Mouse (Mus musculus): ENCODE data around the gene Cers5. TPM values are rescaled to one million over a fixed set of nuclear protein-coding genes. Genes with fewer than 3 reads are reported as not detected.

Cers5 gene
- polyA plus RNA-seq, 1 experiment, result not detected

DNA sequence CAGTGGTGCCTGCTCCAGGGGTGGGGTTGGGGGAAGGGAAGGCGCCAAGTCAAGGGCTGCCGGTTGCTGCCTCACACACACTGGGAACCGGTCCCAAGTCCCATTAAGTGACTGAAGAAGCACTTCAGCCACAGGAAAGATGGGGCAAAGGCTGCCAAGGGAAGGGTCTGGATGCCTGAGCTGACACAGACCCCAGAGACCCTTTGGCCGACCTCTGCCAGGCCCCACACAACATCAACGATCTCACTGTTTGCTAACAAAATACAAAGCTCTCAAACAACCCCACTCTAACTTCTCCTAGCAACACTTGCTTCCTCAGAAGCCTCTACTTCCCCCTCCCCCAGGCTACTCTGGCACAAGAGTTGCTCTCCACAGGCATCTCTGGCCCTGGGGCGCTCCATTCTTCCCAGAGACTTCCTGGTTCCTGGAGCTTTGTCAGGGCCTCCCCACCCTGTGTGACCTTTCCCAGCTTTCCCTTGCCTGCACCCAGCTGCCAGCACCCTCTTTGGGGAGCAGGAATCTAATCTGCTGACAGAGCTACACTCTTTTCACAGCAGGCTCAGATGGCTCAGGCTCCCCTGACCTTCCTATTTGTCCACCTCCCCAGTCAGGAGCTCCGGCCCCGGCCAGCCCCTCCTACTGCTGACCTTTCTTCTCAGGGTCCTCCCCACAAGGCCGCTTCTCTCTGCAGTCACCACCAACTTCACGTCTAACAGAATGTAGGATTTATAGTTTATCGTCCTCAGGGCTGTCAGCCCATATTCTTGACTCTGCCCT is 49.0 kb downstream of the Cers5 start:
- Histone ChIP-seq H3K4me1 (ENCODE audit: control insufficient read depth, insufficient read depth, low read length) (peaks cover 44% of the 10 kb centered on the region), H3K4me3 (ENCODE audit: insufficient read depth, low read depth, low read length) (no peak overlapping the region), H3K27ac (ENCODE audit: insufficient read depth, low read depth, low read length) (peak overlapping the region; percentile 98)
- TF ChIP-seq CTCF (IDR thresholded peaks at IDR 0.05; ENCODE audit: insufficient read depth, low read depth, low read length) (no peak), POLR2A (IDR thresholded peaks at IDR 0.05; ENCODE audit: insufficient read depth, low read depth, low read length) (no peak)
- 12% methylated on average over 11 of the region's 11 CpGs for WGBS

DNA sequence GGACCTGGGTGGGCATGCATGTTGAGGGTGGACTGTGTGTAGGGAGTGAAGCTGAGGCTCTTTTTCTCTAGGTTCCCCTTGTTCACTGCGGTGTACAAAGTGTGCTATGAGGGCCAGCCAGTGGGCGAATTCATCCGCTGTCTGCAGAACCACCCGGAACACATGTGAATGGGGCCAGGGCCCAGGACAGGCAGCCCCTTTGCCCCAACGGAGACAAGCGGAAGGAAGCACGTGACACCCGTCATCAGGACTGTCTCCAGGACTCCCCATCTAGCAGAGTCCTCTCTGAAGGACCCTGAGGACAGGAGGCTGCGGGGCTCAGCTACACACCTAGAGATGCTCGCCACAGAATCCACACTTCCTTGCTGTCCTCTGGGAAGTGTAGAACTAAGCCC is 49.6 kb downstream of the Cers5 start:
- peaks cover 50% of the 10 kb centered on the region for H3K4me1 ChIP-seq (ENCODE audit: control insufficient read depth, insufficient read depth, low read length)
- H3K4me3 ChIP-seq (ENCODE audit: insufficient read depth, low read depth, low read length), result no peak overlapping the region
- peak overlapping the region; percentile 98 for H3K27ac ChIP-seq (ENCODE audit: insufficient read depth, low read depth, low read length)
- 51% methylated on average over 10 of the region's 10 CpGs for WGBS
- TF ChIP-seq POLR2A (IDR thresholded peaks at IDR 0.05; ENCODE audit: insufficient read depth, low read depth, low read length) (no peak), CTCF (IDR thresholded peaks at IDR 0.05; ENCODE audit: insufficient read depth, low read depth, low read length) (no peak)

- TF ChIP-seq CTCF (IDR thresholded peaks at IDR 0.05; ENCODE audit: insufficient read depth, low read depth, low read length) (no peak), POLR2A (IDR thresholded peaks at IDR 0.05; ENCODE audit: insufficient read depth, low read depth, low read length) (no peak)
- 84% methylated on average over 25 of the region's 25 CpGs for WGBS
- no peak overlapping the region for H3K27ac ChIP-seq (ENCODE audit: insufficient read depth, low read depth, low read length)
- peaks cover 56% of the 10 kb centered on the region for H3K4me1 ChIP-seq (ENCODE audit: control insufficient read depth, insufficient read depth, low read length)
- no peak overlapping the region for H3K4me3 ChIP-seq (ENCODE audit: insufficient read depth, low read depth, low read length)
Measured at GRCm38 (mm10) chr15:99721921-99722743, 50.6 kb downstream of the Cers5 start.

DNA sequence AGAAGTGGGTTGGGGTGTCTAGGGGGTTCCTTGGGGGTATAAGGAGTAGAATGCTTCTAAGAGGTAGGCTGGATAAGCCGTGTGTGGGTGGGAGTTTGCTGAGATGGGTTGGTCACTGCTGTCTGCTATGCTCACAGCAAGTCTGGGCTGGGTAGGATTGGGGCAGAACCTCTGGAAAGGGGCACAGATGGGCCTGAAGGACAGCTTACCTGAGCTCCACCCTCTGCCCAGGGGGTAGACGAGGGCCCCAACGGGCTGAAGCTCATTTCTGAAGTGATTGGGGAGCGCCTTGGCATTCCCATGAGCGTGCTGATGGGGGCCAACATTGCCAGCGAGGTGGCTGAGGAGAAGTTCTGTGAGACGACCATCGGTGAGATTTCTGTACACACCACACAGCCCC is 52.8 kb downstream of the Cers5 start:
- Histone ChIP-seq H3K4me3 (ENCODE audit: insufficient read depth, low read depth, low read length) (no peak overlapping the region), H3K4me1 (ENCODE audit: control insufficient read depth, insufficient read depth, low read length) (peaks cover 72% of the 10 kb centered on the region), H3K27ac (ENCODE audit: insufficient read depth, low read depth, low read length) (no peak overlapping the region)
- 64% methylated on average over 8 of the region's 8 CpGs for WGBS
- TF ChIP-seq CTCF (IDR thresholded peaks at IDR 0.05; ENCODE audit: insufficient read depth, low read depth, low read length) (no peak), POLR2A (IDR thresholded peaks at IDR 0.05; ENCODE audit: insufficient read depth, low read depth, low read length) (no peak)

DNA sequence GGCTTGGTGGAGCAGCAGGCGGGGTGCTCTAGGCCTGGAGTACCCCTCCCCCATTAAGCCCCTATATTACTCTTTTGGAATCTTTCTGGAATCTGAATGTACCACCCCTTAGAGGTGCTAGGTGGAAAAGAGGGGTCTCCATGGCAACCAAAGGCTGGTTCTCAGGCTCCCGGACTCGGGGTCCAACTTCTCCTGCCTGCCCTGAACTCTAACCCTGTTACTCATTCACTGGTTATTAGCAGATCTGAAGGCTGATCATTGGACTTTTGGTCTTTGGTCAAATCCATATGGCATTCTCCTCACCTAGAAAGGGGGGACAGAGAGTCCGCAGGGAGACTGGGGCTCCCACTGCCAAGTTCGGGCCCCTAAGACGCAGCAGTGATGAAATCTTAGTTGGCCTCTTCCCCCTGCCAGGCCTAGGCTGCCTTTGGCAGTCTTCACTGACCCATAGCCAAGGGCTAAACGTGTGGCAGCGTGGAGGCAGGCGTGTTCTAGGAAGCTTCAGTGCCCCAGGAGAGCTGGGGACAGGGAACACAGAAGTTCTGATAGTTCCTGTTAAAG is 54.1 kb downstream of the Cers5 start:
- WGBS, result 61% methylated on average over 9 of the region's 9 CpGs
- peak overlapping the region; percentile 74; the same call in 1 of the 2 replicates for H3K27ac ChIP-seq (ENCODE audit: insufficient read depth, low read depth, low read length)
- H3K4me1 ChIP-seq (ENCODE audit: control insufficient read depth, insufficient read depth, low read length), result peaks cover 75% of the 10 kb centered on the region
- TF ChIP-seq CTCF (IDR thresholded peaks at IDR 0.05; ENCODE audit: insufficient read depth, low read depth, low read length), result no peak
- no peak for TF ChIP-seq POLR2A (IDR thresholded peaks at IDR 0.05; ENCODE audit: insufficient read depth, low read depth, low read length)
- peak overlapping the region; percentile 39 for H3K4me3 ChIP-seq (ENCODE audit: insufficient read depth, low read depth, low read length)

GRCm38 (mm10) chr15:99717386-99718334 is 55.0 kb downstream of the Cers5 start, which contains the start of gene Gpd1:
Gene Gpd1 (plus strand): TSS chr15:99717515.
- peak within 1 kb of the TSS; percentile 39 for H3K4me3 ChIP-seq (ENCODE audit: insufficient read depth, low read depth, low read length)

DNA sequence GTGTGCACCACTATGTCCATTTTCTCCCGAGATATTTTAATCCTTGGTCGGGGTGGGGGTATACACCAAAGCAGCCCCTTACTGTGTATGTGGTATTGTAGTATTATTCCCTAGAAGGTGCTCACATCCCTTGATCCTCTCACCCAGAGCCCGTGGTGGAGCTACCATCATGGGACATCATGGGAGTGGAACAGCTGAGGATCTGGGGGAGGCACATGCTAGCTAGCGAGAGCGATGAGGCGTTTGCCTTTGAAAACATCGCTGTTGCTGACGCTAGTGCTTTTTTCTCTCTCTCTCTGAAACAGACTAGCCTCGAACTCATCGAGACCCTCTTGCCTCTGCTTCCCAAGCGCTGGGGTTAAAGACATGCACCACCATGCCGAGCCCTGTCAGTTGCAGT is 55.9 kb downstream of the Cers5 start:
- TF ChIP-seq POLR2A (IDR thresholded peaks at IDR 0.05; ENCODE audit: insufficient read depth, low read depth, low read length) (no peak), CTCF (IDR thresholded peaks at IDR 0.05; ENCODE audit: insufficient read depth, low read depth, low read length) (no peak)
- peaks cover 76% of the 10 kb centered on the region for H3K4me1 ChIP-seq (ENCODE audit: control insufficient read depth, insufficient read depth, low read length)
- WGBS, result 47% methylated on average over 12 of the region's 12 CpGs
- H3K27ac ChIP-seq (ENCODE audit: insufficient read depth, low read depth, low read length), result peak overlapping the region; percentile 95
- no peak overlapping the region for H3K4me3 ChIP-seq (ENCODE audit: insufficient read depth, low read depth, low read length)

More at GRCm38 (mm10) chr15:99717386-99718334, 55.0 kb downstream of the Cers5 start, which contains the start of gene Gpd1:
- TF ChIP-seq CTCF (IDR thresholded peaks at IDR 0.05; ENCODE audit: insufficient read depth, low read depth, low read length) (no peak), POLR2A (IDR thresholded peaks at IDR 0.05; ENCODE audit: insufficient read depth, low read depth, low read length) (peak; percentile 58)
- peaks cover 75% of the 10 kb centered on the region for H3K4me1 ChIP-seq (ENCODE audit: control insufficient read depth, insufficient read depth, low read length)
- 27% methylated on average over 26 of the region's 26 CpGs for WGBS
- H3K27ac ChIP-seq (ENCODE audit: insufficient read depth, low read depth, low read length), result peak within 1 kb of the TSS; percentile 95
